Mouse (Mus musculus): Measurements from ENCODE around the gene Gna13. TPM values are rescaled to one million over a fixed set of nuclear protein-coding genes. Genes with fewer than 3 reads are reported as not detected.

Gene Gna13
- total RNA-seq, 1 experiment: 34.8 TPM

DNA sequence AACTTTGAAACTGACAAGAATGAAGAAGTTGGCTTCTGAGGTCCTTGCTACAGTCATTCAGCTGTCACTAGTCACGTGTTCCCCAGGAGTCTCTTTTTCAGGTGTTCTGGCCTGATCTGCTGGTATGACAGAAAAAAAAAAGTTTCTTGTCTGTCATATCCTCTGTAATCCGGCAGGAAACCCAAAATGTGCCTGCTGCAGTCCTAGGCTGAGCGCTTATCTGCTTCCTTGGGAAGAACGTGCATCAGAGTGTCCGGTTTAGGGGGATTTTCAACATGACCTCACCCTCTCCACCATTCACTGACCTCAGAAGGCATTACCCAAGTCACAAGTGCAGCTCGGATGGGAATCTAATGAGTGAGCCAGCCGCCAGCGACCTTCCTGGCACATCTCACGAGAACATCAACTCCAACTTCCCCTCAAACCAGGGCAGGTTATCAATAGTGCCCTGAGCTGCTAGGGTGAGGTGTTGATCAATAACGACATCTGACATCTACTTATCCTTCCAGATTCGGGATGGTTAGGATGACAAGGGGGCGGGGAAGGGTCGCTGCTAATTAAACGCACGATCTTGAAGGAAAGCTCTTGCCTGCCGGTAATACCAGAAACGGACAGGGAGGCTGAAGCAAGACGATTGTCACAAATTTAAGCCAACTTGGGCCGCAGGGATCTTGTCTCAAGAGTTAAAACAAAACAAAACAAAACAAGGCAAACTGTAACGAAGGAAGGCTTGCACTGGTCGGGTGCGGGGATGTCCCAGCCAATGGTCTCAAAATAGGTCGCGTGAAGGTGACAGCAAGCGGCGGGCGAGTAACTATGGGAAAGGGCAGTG is 784 bp upstream of the Gna13 start:
- Histone ChIP-seq H3K4me3 (ENCODE audit: insufficient read depth in 1 of 2, low read depth in 1 of 2, low read length in 2 of 2, poor library complexity in 1 of 2, severe bottlenecking in 1 of 2) (peak overlapping the region; percentile 76 to 77), H3K9me3 (ENCODE audit: control insufficient read depth, insufficient read depth, low read depth, low read length) (no peaks in the 10 kb centered on the region), H3K27ac (ENCODE audit: insufficient read depth, low read depth, low read length, poor library complexity, severe bottlenecking) (peak overlapping the region; percentile 92), H3K4me1 (ENCODE audit: control insufficient read depth in 2 of 2, insufficient read depth in 2 of 2, low read length in 2 of 2, poor library complexity in 1 of 2) (peaks cover 15 to 17% of the 10 kb centered on the region in 2 experiments), H3K9ac (ENCODE audit: insufficient read depth, low read depth, low read length, poor library complexity, severe bottlenecking) (peak overlapping the region; percentile 81), H3K36me3 (ENCODE audit: control insufficient read depth, insufficient read depth, low read length, poor library complexity, severe bottlenecking) (peaks cover 10% of the 10 kb centered on the region)
- TF ChIP-seq ZC3H11A (IDR thresholded peaks at IDR 0.05; ENCODE audit: borderline replicate concordance, low read depth, low read length) (no peak), CHD2 (IDR thresholded peaks at IDR 0.05; ENCODE audit: low read depth, low read length) (no peak), HCFC1 (IDR thresholded peaks at IDR 0.05; ENCODE audit: borderline replicate concordance, insufficient read depth, low read length) (no peak), MAFK (IDR thresholded peaks at IDR 0.05; ENCODE audit: insufficient read depth, low read depth, low read length) (no peak), ZNF384 (IDR thresholded peaks at IDR 0.05; ENCODE audit: low read depth, low read length) (no peak)
- in situ Hi-C loops (cut with MboI; ENCODE audit: low sequenced_read_pairs in 2 of 2, unreplicated experiment in 2 of 2): no loop called here
- peak; percentile 33 for DNase-seq (ENCODE audit: low read depth, low spot score)

DNA sequence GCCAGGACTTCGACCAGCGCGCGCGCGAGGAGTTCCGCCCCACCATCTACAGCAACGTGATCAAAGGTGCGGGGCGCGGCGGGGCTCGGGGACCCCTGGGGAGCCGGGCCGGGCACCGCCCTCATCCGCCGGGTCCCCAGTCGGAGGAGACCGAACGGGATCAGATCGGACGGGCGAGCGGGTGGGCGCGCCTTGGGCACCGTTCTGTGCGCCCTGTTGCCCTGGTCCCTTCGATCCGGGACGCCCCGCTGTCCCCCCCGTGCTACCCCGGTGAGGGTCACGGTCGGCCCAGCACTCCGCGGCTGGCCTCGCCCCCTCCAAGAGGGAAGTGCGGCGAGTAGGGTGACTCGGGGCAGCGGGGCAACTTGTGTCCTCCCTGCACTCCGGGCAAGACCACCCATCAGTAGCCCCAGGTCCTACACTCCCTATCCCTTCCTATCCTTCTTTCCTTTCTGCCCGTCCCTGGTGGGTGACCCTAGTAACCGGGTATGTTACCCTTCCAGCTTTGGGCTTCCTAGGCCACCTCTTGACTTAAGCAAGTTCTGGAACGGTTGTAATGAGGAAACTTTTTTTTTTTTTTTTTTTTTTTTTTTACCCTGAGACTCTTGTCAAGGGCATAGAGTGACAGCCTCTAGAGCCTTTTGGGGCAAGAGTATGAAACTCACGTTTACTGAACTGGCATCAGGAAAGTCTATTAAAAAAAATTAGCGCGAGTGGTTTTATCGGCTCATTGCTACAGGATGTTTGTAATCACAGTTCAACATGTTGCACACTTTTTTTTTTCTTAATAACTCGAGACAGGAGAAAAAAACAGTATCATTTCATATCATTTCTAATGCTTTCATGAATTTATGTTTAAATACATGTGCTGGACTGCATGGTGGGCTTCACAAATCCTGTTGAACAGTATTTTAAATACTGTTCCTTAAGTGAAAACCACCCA is 831 bp downstream of the Gna13 start:
- in situ Hi-C loops (cut with MboI; ENCODE audit: low sequenced_read_pairs in 2 of 2, unreplicated experiment in 2 of 2): no loop called here
- H3K9ac ChIP-seq (ENCODE audit: insufficient read depth, low read depth, low read length, poor library complexity, severe bottlenecking): peak overlapping the region; percentile 83
- H3K27ac ChIP-seq (ENCODE audit: insufficient read depth, low read depth, low read length, poor library complexity, severe bottlenecking): peak overlapping the region; percentile 76
- H3K9me3 ChIP-seq (ENCODE audit: control insufficient read depth, insufficient read depth, low read depth, low read length): no peaks in the 10 kb centered on the region
- H3K4me3 ChIP-seq (ENCODE audit: insufficient read depth in 1 of 2, low read depth in 1 of 2, low read length in 2 of 2, poor library complexity in 1 of 2, severe bottlenecking in 1 of 2): peak overlapping the region; percentile 80 to 85
- H3K36me3 ChIP-seq (ENCODE audit: control insufficient read depth, insufficient read depth, low read length, poor library complexity, severe bottlenecking): peaks cover 15% of the 10 kb centered on the region
- DNase-seq (ENCODE audit: low read depth, low spot score): peak; percentile 39
- TF ChIP-seq ZNF384 (IDR thresholded peaks at IDR 0.05; ENCODE audit: low read depth, low read length): peak; percentile 58
- peak; percentile 44; the same call in 1 of the 2 replicates for TF ChIP-seq HCFC1 (IDR thresholded peaks at IDR 0.05; ENCODE audit: borderline replicate concordance, insufficient read depth, low read length)
- no peak for TF ChIP-seq MAFK (IDR thresholded peaks at IDR 0.05; ENCODE audit: insufficient read depth, low read depth, low read length)
- no peak for TF ChIP-seq ZC3H11A (IDR thresholded peaks at IDR 0.05; ENCODE audit: borderline replicate concordance, low read depth, low read length)
- TF ChIP-seq CHD2 (IDR thresholded peaks at IDR 0.05; ENCODE audit: low read depth, low read length): no peak
- H3K4me1 ChIP-seq (ENCODE audit: control insufficient read depth in 2 of 2, insufficient read depth in 2 of 2, low read length in 2 of 2, poor library complexity in 1 of 2): peaks cover 15 to 16% of the 10 kb centered on the region in 2 experiments

DNA sequence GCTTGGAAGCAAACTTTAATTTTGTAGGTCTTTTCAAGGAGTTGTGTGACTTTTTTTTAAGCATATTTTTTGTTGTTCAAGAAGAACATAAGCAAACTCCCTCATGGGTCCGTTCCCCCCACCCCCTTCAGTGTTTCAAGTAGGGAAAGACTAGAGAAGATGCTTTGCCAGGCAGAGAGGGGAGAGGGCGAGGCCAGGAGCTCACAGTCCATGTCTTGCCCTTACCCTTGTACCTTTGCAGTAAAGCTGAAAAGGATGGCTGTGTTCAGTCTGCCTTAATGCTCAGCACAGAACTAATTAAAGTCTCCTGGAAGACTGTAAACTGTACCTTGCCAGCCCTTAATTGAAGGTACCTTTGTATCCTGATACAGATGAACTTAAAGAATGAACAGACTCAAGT is 1.7 kb downstream of the Gna13 start:
- Histone ChIP-seq H3K36me3 (ENCODE audit: control insufficient read depth, insufficient read depth, low read length, poor library complexity, severe bottlenecking) (peaks cover 19% of the 10 kb centered on the region), H3K27ac (ENCODE audit: insufficient read depth, low read depth, low read length, poor library complexity, severe bottlenecking) (no peak overlapping the region), H3K9ac (ENCODE audit: insufficient read depth, low read depth, low read length, poor library complexity, severe bottlenecking) (no peak overlapping the region), H3K9me3 (ENCODE audit: control insufficient read depth, insufficient read depth, low read depth, low read length) (no peaks in the 10 kb centered on the region), H3K4me3 (ENCODE audit: insufficient read depth in 1 of 2, low read depth in 1 of 2, low read length in 2 of 2, poor library complexity in 1 of 2, severe bottlenecking in 1 of 2) (peak overlapping the region in 1 of 2 experiments; percentile 85; a peak in 1 of 4 replicates), H3K4me1 (ENCODE audit: control insufficient read depth in 2 of 2, insufficient read depth in 2 of 2, low read length in 2 of 2, poor library complexity in 1 of 2) (peaks cover 11 to 20% of the 10 kb centered on the region in 2 experiments)
- no peak for TF ChIP-seq CHD2 (IDR thresholded peaks at IDR 0.05; ENCODE audit: low read depth, low read length)
- no peak for TF ChIP-seq ZC3H11A (IDR thresholded peaks at IDR 0.05; ENCODE audit: borderline replicate concordance, low read depth, low read length)
- no peak for TF ChIP-seq ZNF384 (IDR thresholded peaks at IDR 0.05; ENCODE audit: low read depth, low read length)
- TF ChIP-seq HCFC1 (IDR thresholded peaks at IDR 0.05; ENCODE audit: borderline replicate concordance, insufficient read depth, low read length): no peak
- TF ChIP-seq MAFK (IDR thresholded peaks at IDR 0.05; ENCODE audit: insufficient read depth, low read depth, low read length): no peak
- DNase-seq (ENCODE audit: low read depth, low spot score): no peak
- in situ Hi-C loops (cut with MboI; ENCODE audit: low sequenced_read_pairs in 2 of 2, unreplicated experiment in 2 of 2): no loop called here

DNA sequence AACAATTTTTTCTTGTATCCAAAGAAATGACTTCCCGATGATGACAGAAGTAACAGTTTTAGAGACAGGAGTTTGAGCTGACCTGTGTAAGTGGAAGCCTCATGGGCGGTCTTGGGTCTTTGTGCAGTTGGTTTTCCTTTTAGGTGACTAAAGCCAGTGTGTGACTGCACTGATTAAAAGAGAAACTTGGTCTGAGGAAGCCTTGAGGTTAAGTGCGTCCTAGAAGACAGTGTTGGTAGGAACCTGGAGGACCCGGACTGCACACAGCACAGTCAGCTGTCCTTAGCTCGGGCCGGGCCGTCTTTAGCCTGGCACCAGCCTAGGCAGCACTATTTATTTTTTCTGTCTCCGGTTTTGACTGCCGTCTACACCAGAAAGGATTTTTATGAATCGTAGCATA is 2.2 kb downstream of the Gna13 start:
- H3K4me1 ChIP-seq (ENCODE audit: control insufficient read depth in 2 of 2, insufficient read depth in 2 of 2, low read length in 2 of 2, poor library complexity in 1 of 2): peaks cover 6 to 21% of the 10 kb centered on the region in 2 experiments

More for the DNA sequence above, 2.2 kb downstream of the Gna13 start:
- in situ Hi-C loops (cut with MboI; ENCODE audit: low sequenced_read_pairs in 2 of 2, unreplicated experiment in 2 of 2): no loop called here
- no peak overlapping the region for H3K4me3 ChIP-seq (ENCODE audit: insufficient read depth in 1 of 2, low read depth in 1 of 2, low read length in 2 of 2, poor library complexity in 1 of 2, severe bottlenecking in 1 of 2)
- 0 out of 2 replicates have a peak overlapping the region, but pooled peaks have one; percentile 28 for H3K9ac ChIP-seq (ENCODE audit: insufficient read depth, low read depth, low read length, poor library complexity, severe bottlenecking)
- H3K36me3 ChIP-seq (ENCODE audit: control insufficient read depth, insufficient read depth, low read length, poor library complexity, severe bottlenecking): peaks cover 21% of the 10 kb centered on the region
- TF ChIP-seq ZNF384 (IDR thresholded peaks at IDR 0.05; ENCODE audit: low read depth, low read length) (no peak), CHD2 (IDR thresholded peaks at IDR 0.05; ENCODE audit: low read depth, low read length) (no peak), HCFC1 (IDR thresholded peaks at IDR 0.05; ENCODE audit: borderline replicate concordance, insufficient read depth, low read length) (no peak), MAFK (IDR thresholded peaks at IDR 0.05; ENCODE audit: insufficient read depth, low read depth, low read length) (no peak), ZC3H11A (IDR thresholded peaks at IDR 0.05; ENCODE audit: borderline replicate concordance, low read depth, low read length) (no peak)
- H3K9me3 ChIP-seq (ENCODE audit: control insufficient read depth, insufficient read depth, low read depth, low read length): no peaks in the 10 kb centered on the region
- no peak overlapping the region for H3K27ac ChIP-seq (ENCODE audit: insufficient read depth, low read depth, low read length, poor library complexity, severe bottlenecking)
- no peak for DNase-seq (ENCODE audit: low read depth, low spot score)

All from ES-E14 (cell line).